Mouse (Mus musculus): ENCODE data around the gene Rpl3l. TPM values are rescaled to one million over a fixed set of nuclear protein-coding genes. Genes with fewer than 3 reads are reported as not detected.

Rpl3l gene
- total and polyA plus RNA-seq, 2 experiments = 0.46 TPM; not detected in 1

GRCm38 (mm10) chr17:24765016-24765905 is 37.6 kb downstream of the Rpl3l start:
- no peak for DNase-seq (ENCODE audit: extremely low read depth, low read depth, low spot score)
- Histone ChIP-seq H3K36me3 (ENCODE audit: control insufficient read depth, insufficient read depth, low read length) (no peaks in the 10 kb centered on the region), H3K9ac (ENCODE audit: low read depth, low read length) (no peak overlapping the region), H3K79me2 (ENCODE audit: control insufficient read depth, insufficient read depth, low read length) (no peaks in the 10 kb centered on the region), H3K4me1 (ENCODE audit: control insufficient read depth, insufficient read depth, low read length) (no peaks in the 10 kb centered on the region), H3K4me3 (ENCODE audit: insufficient read depth, low read depth, low read length) (no peak overlapping the region), H3K27ac (replicated peaks; ENCODE audit: insufficient read depth, low read depth, low read length) (no peak overlapping the region), H3K27me3 (ENCODE audit: control insufficient read depth, insufficient read depth, low read length) (no peaks in the 10 kb centered on the region)
- WGBS = 63% methylated on average over 21 of the region's 22 CpGs
- TF ChIP-seq POLR2A (IDR thresholded peaks at IDR 0.05; ENCODE audit: extremely low read depth, insufficient read depth, low read length) = no peak
- no peak for TF ChIP-seq CTCF (IDR thresholded peaks at IDR 0.05; ENCODE audit: low read depth, low read length)

GRCm38 (mm10) chr17:24766266-24766875 is 38.8 kb downstream of the Rpl3l start:
- DNase-seq (ENCODE audit: extremely low read depth, low read depth, low spot score) = peak; percentile 39
- no peaks in the 10 kb centered on the region for H3K36me3 ChIP-seq (ENCODE audit: control insufficient read depth, insufficient read depth, low read length)
- H3K27me3 ChIP-seq (ENCODE audit: control insufficient read depth, insufficient read depth, low read length) = no peaks in the 10 kb centered on the region
- H3K79me2 ChIP-seq (ENCODE audit: control insufficient read depth, insufficient read depth, low read length) = no peaks in the 10 kb centered on the region
- TF ChIP-seq CTCF (IDR thresholded peaks at IDR 0.05; ENCODE audit: low read depth, low read length) (no peak), POLR2A (IDR thresholded peaks at IDR 0.05; ENCODE audit: extremely low read depth, insufficient read depth, low read length) (no peak)
- H3K9ac ChIP-seq (ENCODE audit: low read depth, low read length) = no peak overlapping the region
- H3K4me3 ChIP-seq (ENCODE audit: insufficient read depth, low read depth, low read length) = no peak overlapping the region
- H3K4me1 ChIP-seq (ENCODE audit: control insufficient read depth, insufficient read depth, low read length) = no peaks in the 10 kb centered on the region
- no peak overlapping the region for H3K27ac ChIP-seq (replicated peaks; ENCODE audit: insufficient read depth, low read depth, low read length)
- 58% methylated on average over 12 of the region's 12 CpGs for WGBS

GRCm38 (mm10) chr17:24769146-24769545 is 41.5 kb downstream of the Rpl3l start:
- Histone ChIP-seq H3K27me3 (ENCODE audit: control insufficient read depth, insufficient read depth, low read length) (no peaks in the 10 kb centered on the region), H3K36me3 (ENCODE audit: control insufficient read depth, insufficient read depth, low read length) (no peaks in the 10 kb centered on the region), H3K4me3 (ENCODE audit: insufficient read depth, low read depth, low read length) (no peak overlapping the region), H3K27ac (replicated peaks; ENCODE audit: insufficient read depth, low read depth, low read length) (no peak overlapping the region), H3K9ac (ENCODE audit: low read depth, low read length) (no peak overlapping the region), H3K79me2 (ENCODE audit: control insufficient read depth, insufficient read depth, low read length) (no peaks in the 10 kb centered on the region), H3K4me1 (ENCODE audit: control insufficient read depth, insufficient read depth, low read length) (no peaks in the 10 kb centered on the region)
- no peak for DNase-seq (ENCODE audit: extremely low read depth, low read depth, low spot score)
- 9% methylated on average over 3 of the region's 3 CpGs for WGBS
- TF ChIP-seq CTCF (IDR thresholded peaks at IDR 0.05; ENCODE audit: low read depth, low read length) (no peak), POLR2A (IDR thresholded peaks at IDR 0.05; ENCODE audit: extremely low read depth, insufficient read depth, low read length) (no peak)

GRCm38 (mm10) chr17:24773241-24773640 is 45.6 kb downstream of the Rpl3l start:
- DNase-seq (ENCODE audit: extremely low read depth, low read depth, low spot score) = no peak
- H3K9ac ChIP-seq (ENCODE audit: low read depth, low read length) = no peak overlapping the region
- no peaks in the 10 kb centered on the region for H3K36me3 ChIP-seq (ENCODE audit: control insufficient read depth, insufficient read depth, low read length)
- TF ChIP-seq CTCF (IDR thresholded peaks at IDR 0.05; ENCODE audit: low read depth, low read length) (no peak), POLR2A (IDR thresholded peaks at IDR 0.05; ENCODE audit: extremely low read depth, insufficient read depth, low read length) (no peak)
- H3K4me1 ChIP-seq (ENCODE audit: control insufficient read depth, insufficient read depth, low read length) = no peaks in the 10 kb centered on the region
- no peaks in the 10 kb centered on the region for H3K27me3 ChIP-seq (ENCODE audit: control insufficient read depth, insufficient read depth, low read length)
- no peaks in the 10 kb centered on the region for H3K79me2 ChIP-seq (ENCODE audit: control insufficient read depth, insufficient read depth, low read length)
- 87% methylated on average over 5 of the region's 5 CpGs for WGBS
- no peak overlapping the region for H3K4me3 ChIP-seq (ENCODE audit: insufficient read depth, low read depth, low read length)
- no peak overlapping the region for H3K27ac ChIP-seq (replicated peaks; ENCODE audit: insufficient read depth, low read depth, low read length)

- H3K79me2 ChIP-seq (ENCODE audit: control insufficient read depth, insufficient read depth, low read length) = no peaks in the 10 kb centered on the region
- no peak overlapping the region for H3K9ac ChIP-seq (ENCODE audit: low read depth, low read length)
- no peak overlapping the region for H3K4me3 ChIP-seq (ENCODE audit: insufficient read depth, low read depth, low read length)
- H3K27ac ChIP-seq (replicated peaks; ENCODE audit: insufficient read depth, low read depth, low read length) = no peak overlapping the region
- TF ChIP-seq CTCF (IDR thresholded peaks at IDR 0.05; ENCODE audit: low read depth, low read length) = no peak
- TF ChIP-seq POLR2A (IDR thresholded peaks at IDR 0.05; ENCODE audit: extremely low read depth, insufficient read depth, low read length) = no peak
- no peaks in the 10 kb centered on the region for H3K36me3 ChIP-seq (ENCODE audit: control insufficient read depth, insufficient read depth, low read length)
- DNase-seq (ENCODE audit: extremely low read depth, low read depth, low spot score) = no peak
- no peaks in the 10 kb centered on the region for H3K27me3 ChIP-seq (ENCODE audit: control insufficient read depth, insufficient read depth, low read length)
- 90% methylated on average over 8 of the region's 8 CpGs for WGBS
- no peaks in the 10 kb centered on the region for H3K4me1 ChIP-seq (ENCODE audit: control insufficient read depth, insufficient read depth, low read length)
Observed at GRCm38 (mm10) chr17:24775173-24775572, 47.6 kb downstream of the Rpl3l start.

- Histone ChIP-seq H3K27me3 (ENCODE audit: control insufficient read depth, insufficient read depth, low read length) (no peaks in the 10 kb centered on the region), H3K4me1 (ENCODE audit: control insufficient read depth, insufficient read depth, low read length) (no peaks in the 10 kb centered on the region), H3K27ac (replicated peaks; ENCODE audit: insufficient read depth, low read depth, low read length) (no peak overlapping the region), H3K4me3 (ENCODE audit: insufficient read depth, low read depth, low read length) (no peak overlapping the region), H3K36me3 (ENCODE audit: control insufficient read depth, insufficient read depth, low read length) (no peaks in the 10 kb centered on the region), H3K9ac (ENCODE audit: low read depth, low read length) (no peak overlapping the region), H3K79me2 (ENCODE audit: control insufficient read depth, insufficient read depth, low read length) (no peaks in the 10 kb centered on the region)
- WGBS = 62% methylated on average over 2 of the region's 2 CpGs
- TF ChIP-seq CTCF (IDR thresholded peaks at IDR 0.05; ENCODE audit: low read depth, low read length) (no peak), POLR2A (IDR thresholded peaks at IDR 0.05; ENCODE audit: extremely low read depth, insufficient read depth, low read length) (no peak)
- DNase-seq (ENCODE audit: extremely low read depth, low read depth, low spot score) = no peak
Observed at GRCm38 (mm10) chr17:24777073-24777472, 49.5 kb downstream of the Rpl3l start.
